Mouse (Mus musculus) left cerebral cortex, postnatal 4 days (tissue): ENCODE measurements around the gene Hcrt. TPM values are rescaled to one million over a fixed set of nuclear protein-coding genes. Genes with fewer than 3 reads are reported as not detected.
A peak's percentile ranks its signal among the peaks of the same experiment; 100 is the strongest.
"Not testable (repeated sequence)": the region's sequence is repeated elsewhere in the genome, so short reads cannot be mapped to it uniquely, and the experiment has no call there.

Experiments used
- DNase-seq: peaks from one replicate; pipeline ENCODE4 v3.0.0-alpha.2; 2022
- intact Hi-C: fragments of 180-260 bp; cut with DNase I; formaldehyde crosslinking; loops from one replicate; pipeline ENCODE4 v1.15.1; 2025
- total RNA-seq, 2 experiments: library from RNA; stranded (reverse); gene quantifications; 2 replicates each; pipeline ENCODE4 v1.2.3; 2021

Gene Hcrt
- total RNA-seq, result not detected

- no peak for DNase-seq
- intact Hi-C loops, result no loop called here
Observed at GRCm38 (mm10) chr11:100762831-100763230, at the start of gene Hcrt. Gene Hcrt (minus strand): TSS chr11:100762931.

GRCm38 (mm10) chr11:100811132-100811531, 48.4 kb upstream of the Hcrt start:
- intact Hi-C loops, result no loop called here

GRCm38 (mm10) chr11:100810516-100810915, 47.8 kb upstream of the Hcrt start:
- no peak for DNase-seq
- intact Hi-C loops, result no loop called here

More at GRCm38 (mm10) chr11:100811132-100811531, 48.4 kb upstream of the Hcrt start:
- DNase-seq, result no peak

GRCm38 (mm10) chr11:100806380-100807305, 43.9 kb upstream of the Hcrt start:
- intact Hi-C loops, result no loop called here
- DNase-seq, result no peak

GRCm38 (mm10) chr11:100805535-100805934, 42.8 kb upstream of the Hcrt start:
- intact Hi-C loops, result no loop called here
- no peak for DNase-seq

- DNase-seq, result no peak
Observed at GRCm38 (mm10) chr11:100804409-100804808, 41.7 kb upstream of the Hcrt start.

GRCm38 (mm10) chr11:100799426-100799825, 36.7 kb upstream of the Hcrt start:
- intact Hi-C loops, result no loop called here
- DNase-seq, result no peak

More at GRCm38 (mm10) chr11:100804409-100804808, 41.7 kb upstream of the Hcrt start:
- intact Hi-C loops, result no loop called here

GRCm38 (mm10) chr11:100796585-100796984, 33.9 kb upstream of the Hcrt start:
- DNase-seq, result no peak
- intact Hi-C loops, result no loop called here

- no peak for DNase-seq
- intact Hi-C loops, result no loop called here
Observed at GRCm38 (mm10) chr11:100795386-100795785, 32.7 kb upstream of the Hcrt start.

GRCm38 (mm10) chr11:100791457-100792049, 28.8 kb upstream of the Hcrt start:
- intact Hi-C loops, result no loop called here

GRCm38 (mm10) chr11:100790644-100791043, 27.9 kb upstream of the Hcrt start:
- intact Hi-C loops, result not testable (repeated sequence)
- peak; percentile 73 for DNase-seq

More at GRCm38 (mm10) chr11:100791457-100792049, 28.8 kb upstream of the Hcrt start:
- DNase-seq, result no peak

- intact Hi-C loops, result no loop called here
- no peak for DNase-seq
Observed at GRCm38 (mm10) chr11:100789702-100790101, 27.0 kb upstream of the Hcrt start.

- intact Hi-C loops, result no loop called here
Observed at GRCm38 (mm10) chr11:100785774-100786173, 23.0 kb upstream of the Hcrt start.

GRCm38 (mm10) chr11:100784286-100784685, 21.6 kb upstream of the Hcrt start:
- intact Hi-C loops, result no loop called here
- DNase-seq, result peak; percentile 42

More at GRCm38 (mm10) chr11:100785774-100786173, 23.0 kb upstream of the Hcrt start:
- DNase-seq, result no peak

- intact Hi-C loops, result no loop called here
- no peak for DNase-seq
Observed at GRCm38 (mm10) chr11:100782568-100782967, 19.8 kb upstream of the Hcrt start.

GRCm38 (mm10) chr11:100781763-100782475, 19.2 kb upstream of the Hcrt start:
- intact Hi-C loops, result no loop called here
- no peak for DNase-seq

- intact Hi-C loops, result no loop called here
- no peak for DNase-seq
Observed at GRCm38 (mm10) chr11:100780247-100780646, 17.5 kb upstream of the Hcrt start.

GRCm38 (mm10) chr11:100778069-100778468, 15.3 kb upstream of the Hcrt start:
- intact Hi-C loops, result no loop called here
- DNase-seq, result no peak

- no peak for DNase-seq
- intact Hi-C loops, result no loop called here
Observed at GRCm38 (mm10) chr11:100775921-100776320, 13.2 kb upstream of the Hcrt start.

- intact Hi-C loops, result no loop called here
- DNase-seq, result no peak
Observed at GRCm38 (mm10) chr11:100774261-100774660, 11.5 kb upstream of the Hcrt start.
